Mouse (Mus musculus): Measurements from ENCODE around the gene Yipf3.

Yipf3 gene

DNA sequence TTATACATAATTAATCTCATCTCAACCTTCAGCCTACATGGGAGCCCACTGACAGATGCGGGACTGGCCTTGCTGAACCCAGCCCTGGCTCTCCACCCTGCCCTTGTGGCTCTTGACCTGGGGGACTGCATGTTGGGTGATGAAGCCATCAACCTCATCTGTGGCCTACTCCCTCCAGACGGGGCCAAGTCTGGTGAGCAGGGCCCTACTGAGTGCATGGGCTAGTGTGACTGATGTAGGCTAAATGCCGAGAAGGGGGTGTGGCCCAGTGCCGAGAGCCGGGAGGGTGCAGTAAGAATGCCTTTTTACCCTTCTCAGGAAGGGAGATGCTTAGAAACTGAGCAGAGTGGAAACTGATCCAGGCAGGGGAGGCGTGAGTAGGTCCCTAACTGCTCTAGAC lies 7.3 kb downstream of the Yipf3 start:
- DNase-seq (ENCODE audit: low read depth) = no peak

DNA sequence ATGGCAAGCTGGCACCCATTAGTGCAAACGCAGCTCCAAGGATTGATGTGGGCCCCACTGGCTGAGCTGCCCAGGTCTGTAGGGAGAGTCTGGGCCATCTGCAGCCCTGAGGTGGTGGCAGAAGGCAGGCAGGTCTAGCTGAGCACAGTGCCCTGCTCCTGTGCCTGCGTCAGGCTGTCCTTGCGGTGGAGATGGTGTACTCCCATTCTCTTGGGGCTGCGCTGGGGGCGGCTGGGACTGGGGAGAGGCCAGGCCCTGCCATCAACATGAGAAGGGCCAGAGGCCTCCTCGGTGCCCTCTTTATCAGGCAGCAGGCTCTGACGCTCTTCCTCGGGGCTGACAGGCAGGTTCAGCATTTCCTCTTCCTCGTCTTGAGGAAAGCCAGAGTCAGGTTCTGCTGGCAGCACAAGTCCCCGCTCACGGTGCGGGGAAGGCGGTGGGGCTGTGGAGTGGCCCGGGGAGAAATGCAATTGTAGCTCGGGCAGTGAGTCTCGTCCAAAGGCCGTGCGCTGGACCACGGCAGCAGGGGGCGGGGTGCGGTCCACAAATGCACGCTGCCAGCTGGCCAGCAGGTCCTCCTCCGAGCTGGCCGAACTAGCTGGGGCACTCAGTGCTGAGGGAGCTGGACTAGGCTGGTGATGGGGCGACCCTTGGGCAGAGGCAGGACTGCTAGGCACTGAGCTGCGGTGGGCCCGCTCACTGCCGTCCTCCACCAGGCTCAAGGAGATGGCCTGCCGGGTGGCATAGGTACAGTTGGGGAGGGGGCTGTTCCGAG lies 10.6 kb downstream of the Yipf3 start:
- no peak for DNase-seq (ENCODE audit: low read depth)

DNA sequence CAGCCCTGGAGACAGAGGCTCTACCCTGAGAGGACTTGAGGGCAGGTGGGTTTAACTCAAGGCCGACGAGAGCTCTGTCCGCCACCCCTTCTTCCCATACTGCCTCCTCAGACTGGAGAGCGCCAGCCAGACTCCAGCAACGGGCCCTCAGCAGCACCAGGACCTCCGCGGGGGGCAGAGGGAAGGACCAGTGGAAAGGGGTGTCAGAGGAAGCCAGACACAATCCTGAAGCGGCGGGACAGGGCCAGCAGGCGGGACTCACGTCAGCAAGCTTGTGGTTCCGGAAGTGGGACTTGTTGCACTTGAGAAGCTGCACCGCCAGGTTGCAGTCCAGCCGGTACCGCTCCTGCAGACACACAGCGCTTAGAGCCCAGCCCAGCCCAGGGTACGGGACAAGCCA lies 11.8 kb downstream of the Yipf3 start:
- no peak for DNase-seq (ENCODE audit: low read depth)

DNA sequence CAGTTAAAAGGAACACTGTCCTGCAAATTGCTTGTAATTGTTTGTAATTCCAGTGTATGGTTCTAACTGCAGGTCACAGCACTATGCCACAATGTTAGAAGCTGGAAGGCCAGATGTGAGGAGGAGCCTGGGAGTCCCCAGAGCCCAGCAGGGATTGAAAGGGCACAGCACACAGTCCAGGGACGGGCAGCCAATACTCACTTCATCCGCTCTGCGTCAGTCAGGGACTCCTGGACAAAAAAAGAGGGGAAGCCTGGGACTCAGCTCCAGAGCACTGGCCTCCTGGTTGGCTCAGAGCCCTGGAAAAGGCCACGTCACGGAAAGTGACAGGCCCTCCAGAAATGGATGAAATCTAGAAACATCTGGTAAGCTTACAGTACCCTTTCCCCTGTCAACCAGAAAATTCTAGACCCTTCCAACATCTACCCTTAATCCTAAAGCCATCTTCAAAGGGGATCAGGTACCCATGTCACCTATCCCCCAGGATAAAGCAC lies 14.4 kb downstream of the Yipf3 start:
- no peak for DNase-seq (ENCODE audit: low read depth)

DNA sequence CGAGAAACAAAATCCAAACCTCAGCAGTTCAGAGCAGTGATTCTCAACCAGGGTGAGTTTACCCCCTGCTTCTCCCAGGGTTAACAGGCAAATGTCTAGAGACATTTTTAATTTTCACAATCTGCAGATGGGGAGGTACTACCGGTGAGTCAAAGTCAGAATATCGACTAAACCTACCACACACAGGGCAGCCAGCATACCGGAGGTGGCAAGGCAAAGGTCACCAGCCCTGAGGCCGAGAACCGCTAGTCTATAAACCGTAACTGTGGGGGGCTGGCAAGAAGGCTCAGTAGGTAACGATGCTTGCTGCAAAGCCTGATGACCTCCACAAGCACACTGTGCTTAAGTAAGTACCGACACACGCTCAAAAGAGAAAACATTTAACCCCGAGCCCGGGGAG lies 17.6 kb downstream of the Yipf3 start:
- no peak for DNase-seq (ENCODE audit: low read depth)

DNA sequence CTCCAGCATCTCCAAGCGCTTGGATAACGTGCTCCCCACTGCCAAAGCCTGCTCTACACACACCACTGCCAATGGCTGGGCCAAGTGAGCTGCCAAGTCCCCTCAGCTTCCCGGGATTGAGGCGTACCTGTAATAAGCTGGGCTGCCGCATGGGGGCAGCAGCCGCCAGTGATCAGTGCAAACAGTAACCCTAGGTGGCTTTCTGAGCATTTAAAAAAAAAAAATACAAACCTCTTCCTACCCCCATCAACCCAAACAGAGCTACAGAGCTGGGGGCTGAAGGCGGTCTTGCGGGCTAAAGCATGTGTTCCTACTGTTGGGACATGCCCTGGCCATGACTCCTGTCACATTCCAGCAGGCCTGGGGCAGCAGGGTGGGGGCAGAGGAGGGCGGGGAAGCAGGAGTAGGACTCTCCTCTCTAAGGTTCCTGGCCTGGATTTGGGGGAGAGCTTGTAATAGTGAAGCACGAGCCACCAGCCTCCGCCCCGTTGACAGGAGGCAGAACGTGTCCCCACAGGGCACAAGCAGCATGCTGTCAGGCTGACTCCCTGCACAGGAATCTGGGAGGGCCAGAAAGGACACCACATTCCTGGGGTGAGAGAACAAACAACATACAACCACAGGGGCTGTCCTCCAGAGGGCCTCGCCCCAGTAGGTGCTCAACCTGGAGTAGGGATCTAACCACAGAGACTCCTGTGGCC lies 18.2 kb downstream of the Yipf3 start:
- DNase-seq (ENCODE audit: low read depth) = no peak

DNA sequence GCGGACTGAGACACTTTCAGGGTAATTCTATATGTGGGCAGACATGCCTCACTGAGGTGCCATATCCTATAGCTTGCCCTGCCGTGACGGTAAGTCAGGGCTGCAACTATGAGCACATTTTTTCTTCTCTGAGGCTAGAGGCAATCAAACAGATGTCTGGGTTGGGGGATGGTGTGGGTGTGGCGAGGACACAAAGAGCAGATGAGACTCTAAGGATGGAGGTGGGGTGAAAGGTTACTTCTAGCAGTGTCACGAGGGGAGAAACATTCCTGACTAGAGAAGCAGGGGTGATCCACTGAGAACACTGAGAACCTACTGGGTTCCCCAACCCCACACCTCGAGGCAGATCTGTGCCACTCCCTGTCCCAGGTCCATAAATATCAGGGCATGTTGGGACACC lies 19.1 kb downstream of the Yipf3 start:
- no peak for DNase-seq (ENCODE audit: low read depth)

DNA sequence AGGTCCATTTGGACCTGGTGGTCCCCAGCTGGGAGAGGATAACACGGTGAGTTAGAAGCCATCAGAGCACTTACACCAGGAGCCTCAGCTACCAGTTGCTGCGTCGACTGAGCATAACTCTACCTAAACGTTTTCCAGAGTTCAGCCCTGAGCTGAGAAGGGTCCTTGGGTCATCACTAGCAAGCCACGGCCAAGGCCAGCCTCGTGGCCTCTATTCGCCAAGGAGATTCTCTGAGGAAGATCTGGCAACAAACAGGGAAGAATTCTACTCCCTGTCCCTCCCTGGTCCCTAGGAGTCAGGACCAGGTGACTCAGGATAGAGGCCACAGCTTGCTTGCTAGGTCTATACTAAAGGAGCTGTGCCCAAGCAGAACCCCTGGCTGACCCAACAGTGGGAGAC lies 19.6 kb downstream of the Yipf3 start:
- DNase-seq (ENCODE audit: low read depth) = no peak

DNA sequence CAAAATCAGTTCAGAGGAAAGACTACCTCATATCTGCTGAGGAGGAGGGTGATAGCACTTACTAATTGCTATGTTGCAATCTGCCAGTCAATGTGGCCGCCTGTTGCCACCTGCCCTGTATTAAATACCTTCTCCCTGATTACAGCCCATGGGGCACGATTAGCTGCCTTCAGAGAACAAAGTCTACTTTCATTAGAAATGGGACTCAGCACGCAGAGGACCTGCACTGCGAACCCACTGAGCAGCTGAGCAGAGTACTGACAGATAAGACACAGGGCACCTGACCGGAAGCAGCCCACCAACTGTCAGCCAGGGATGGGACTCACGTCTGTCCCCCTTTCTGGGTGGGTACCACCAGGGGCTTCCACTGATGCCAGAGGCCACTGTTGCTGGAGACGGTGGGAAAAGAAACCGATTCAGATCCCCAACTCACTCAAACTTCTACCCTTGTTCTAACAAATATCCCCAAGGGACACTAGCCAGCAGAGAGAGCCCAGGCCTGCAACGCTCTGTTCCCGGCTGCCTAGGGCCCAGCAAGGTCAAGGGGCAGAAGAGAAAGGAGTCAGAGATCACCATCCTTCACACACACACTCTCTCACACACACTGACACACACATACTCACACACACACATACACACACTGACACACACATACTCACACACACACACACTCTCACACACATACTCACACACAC lies 20.3 kb downstream of the Yipf3 start:
- DNase-seq (ENCODE audit: low read depth) = no peak

DNA sequence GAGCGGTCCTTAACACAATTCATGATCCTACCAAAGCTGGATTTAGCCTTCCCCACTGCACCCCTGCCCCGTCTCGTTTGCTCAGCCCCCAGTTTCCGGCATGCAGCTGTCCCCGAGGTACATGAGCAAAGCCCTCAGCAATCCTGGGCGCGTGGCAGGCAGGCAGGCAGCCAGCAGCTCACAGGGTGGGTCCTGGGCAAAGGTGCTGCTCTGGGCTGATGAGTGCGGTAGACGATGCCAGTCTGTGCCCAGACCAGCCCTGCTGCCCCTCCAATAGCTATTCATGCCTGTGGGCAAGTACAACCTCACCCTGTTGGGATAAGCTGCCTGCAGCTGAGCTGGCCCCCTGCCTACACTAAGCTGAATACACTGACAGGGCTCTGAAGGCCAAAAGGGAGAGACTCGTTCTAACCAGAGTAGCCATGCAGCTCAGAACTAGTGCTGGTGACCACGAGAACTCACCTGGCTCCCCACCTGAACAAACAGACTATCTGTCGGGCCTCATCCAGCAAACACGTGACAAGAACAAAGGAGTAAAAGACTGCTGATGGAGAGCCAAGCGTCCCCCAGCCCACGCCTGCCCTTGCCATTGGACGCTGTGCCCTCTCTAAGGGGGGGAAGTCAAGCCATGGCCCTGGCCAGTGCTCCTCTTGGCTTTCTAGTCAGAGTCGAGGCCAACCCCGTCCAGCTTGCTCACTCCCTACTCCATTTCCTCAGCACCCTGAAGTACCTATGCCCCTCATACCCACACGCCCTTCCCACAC lies 22.1 kb downstream of the Yipf3 start:
- DNase-seq (ENCODE audit: low read depth) = no peak

DNA sequence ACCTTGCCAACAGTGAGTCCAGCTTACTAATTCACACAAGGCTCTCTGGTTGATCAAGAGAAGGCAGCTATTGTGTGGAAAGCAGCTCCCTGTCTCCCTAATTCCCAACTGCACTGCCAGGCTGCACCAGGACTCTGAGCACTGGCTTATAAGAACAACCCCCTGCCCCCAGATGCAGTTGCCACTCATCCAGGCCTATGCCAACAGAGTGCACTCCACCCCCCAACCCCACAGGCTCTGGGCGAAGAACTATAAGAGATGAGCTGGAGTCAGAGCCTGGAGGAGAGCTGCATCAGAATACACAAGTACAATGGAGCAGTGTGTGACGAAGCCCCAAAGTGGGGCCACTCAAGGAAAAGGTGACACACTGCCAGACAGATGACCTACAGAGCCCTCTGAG lies 24.2 kb downstream of the Yipf3 start:
- DNase-seq (ENCODE audit: low read depth) = no peak

DNA sequence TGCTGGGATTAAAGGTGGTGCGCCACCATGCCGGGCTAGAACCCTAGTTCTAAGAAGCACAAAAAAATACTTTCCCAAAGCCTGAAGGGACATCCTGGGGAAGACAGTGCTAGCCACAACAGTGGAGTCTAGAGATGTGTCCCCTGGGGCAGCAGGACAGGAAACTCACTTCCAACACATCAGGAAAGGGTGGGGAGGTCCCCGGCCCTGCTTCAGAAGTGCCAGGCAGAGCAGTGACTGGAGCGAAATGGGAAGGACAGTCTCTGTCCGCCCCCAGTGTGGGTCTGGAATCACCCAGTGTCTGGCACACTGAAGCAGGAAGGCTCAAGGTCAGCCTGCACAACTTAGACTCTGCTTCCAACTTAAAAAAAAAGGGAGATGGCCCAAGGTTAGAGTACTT lies 24.8 kb downstream of the Yipf3 start:
- no peak for DNase-seq (ENCODE audit: low read depth)

DNA sequence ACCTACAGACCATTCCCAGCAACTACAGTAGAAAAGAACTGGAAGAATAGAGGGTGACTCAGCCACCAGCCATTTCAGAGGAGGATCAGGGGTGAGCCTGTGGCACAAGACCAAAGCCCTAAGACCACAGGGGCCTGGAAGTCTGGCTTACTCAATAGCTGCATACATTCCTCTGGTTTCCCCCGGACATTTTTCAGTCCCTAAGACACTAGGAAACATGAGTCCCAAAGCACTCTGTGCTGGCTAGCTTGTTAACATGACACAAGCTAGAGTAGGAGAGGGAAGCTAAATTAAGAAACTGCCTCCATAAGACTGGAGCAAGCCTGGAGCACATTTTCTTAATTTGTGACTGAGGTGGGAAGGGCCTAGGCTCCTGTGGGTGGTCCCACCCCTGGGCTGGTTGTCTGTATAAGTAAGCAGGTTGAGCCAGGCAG lies 25.9 kb downstream of the Yipf3 start:
- DNase-seq (ENCODE audit: low read depth) = no peak

DNA sequence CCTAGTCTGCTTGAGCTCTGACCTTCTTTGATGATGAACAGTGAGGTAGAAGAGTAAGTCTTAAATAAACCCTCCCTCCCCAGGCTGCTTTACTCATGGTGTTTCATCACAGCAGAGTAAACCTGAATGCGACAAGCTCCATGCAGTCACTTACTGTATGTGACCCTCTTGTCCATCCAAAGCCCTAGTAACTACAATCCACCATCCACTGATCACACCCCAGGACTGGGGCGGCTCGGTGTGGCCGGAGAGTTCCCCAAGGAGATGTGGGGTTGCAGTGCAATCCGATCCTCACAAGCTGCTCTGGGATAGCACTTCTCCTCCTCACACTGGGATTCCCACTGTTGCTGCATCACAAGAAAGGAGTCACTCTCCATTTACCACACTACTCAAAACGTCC lies 26.6 kb downstream of the Yipf3 start:
- DNase-seq (ENCODE audit: low read depth) = no peak

DNA sequence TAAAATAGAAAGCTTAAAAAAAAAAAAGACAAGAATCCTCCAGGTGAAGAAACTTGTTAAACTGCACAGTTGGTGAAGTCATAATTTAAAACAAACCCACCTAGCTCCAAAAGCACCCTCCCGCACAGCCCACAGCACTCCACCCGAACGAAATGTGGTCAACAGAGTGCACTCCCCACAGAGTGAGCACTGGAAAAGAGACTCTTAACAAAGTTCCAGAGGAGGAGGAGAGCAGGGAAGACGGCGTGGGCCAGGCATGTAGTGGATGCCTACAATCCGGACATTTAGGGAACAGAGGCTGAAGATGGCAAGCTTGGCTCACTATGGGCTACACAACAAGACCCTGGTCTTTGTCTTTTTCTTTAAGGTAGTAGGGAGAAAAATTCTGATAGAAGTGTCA lies 27.2 kb downstream of the Yipf3 start:
- DNase-seq (ENCODE audit: low read depth) = no peak

DNA sequence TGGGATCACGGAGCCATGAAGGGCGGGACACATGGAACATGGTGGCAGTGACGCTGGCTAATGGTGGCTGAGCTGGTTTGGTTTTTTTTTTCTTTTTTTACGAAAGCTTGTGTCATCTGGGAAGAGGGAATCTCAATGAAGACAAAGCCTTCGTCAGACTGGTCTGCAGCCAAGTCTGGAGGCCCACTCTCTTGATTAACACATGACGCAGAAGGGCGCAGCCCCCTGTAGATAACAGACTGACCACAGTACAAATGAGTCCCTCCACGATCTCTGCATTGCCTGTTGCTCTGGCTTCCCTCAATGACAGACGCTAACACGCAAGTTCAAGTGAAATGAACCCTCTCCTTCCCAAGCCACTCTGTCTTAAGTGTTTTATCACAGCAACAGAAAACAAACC lies 27.6 kb downstream of the Yipf3 start:
- no peak for DNase-seq (ENCODE audit: low read depth)

DNA sequence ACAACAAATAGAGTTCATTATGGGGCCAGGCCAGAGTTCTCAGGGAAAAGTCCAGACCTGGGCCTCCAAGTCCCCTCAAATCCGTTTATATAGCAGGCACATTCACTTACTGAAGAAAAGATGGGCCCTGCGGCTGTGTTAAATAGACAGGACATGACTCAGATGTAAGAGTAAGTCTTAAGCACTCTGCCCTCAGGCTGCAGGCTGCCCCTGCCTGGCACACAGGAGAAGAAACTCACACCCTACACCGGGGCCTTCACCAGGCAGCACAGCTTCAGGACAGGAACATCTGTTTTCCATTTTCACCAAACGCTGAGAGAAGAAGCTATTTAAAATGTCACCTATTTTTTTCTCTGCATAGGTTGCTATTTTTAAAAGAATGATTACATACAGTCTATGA lies 29.7 kb downstream of the Yipf3 start:
- no peak for DNase-seq (ENCODE audit: low read depth)

DNA sequence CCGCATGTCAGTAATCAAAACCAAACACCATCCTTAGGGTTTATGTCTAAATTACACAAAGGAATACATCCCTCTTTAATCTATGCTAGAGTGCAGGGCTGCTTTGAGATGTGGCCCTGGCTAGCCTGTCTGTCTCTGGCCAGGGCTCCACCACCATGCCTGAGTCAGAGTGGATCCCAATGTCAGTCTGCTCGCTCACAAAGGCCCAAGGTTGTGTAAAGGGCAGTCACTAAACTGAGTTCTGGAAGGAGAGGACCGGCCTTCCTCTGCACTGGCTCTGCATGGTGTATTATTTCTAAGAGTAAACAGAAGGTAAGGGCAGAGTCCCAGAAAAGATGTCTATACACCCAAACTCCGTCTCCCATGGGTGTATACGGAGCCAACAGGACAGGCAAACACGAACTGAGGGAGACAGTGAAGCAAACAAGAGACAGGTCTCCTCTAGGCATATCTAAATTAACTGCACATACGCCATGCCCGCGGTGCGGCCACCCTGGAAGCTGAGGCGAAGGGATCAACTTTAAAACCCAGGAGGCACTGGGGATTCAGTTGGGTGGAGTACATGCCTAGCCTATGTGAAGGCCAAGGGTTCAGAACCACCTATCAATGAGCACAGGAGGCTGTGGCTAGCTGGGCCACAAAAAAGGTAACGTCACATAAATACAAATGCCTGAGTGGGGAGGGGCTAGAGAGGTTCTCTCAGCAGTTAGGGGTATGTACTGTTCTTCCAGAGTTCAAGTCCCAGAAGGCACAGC lies 30.3 kb downstream of the Yipf3 start:
- DNase-seq (ENCODE audit: low read depth) = no peak

DNA sequence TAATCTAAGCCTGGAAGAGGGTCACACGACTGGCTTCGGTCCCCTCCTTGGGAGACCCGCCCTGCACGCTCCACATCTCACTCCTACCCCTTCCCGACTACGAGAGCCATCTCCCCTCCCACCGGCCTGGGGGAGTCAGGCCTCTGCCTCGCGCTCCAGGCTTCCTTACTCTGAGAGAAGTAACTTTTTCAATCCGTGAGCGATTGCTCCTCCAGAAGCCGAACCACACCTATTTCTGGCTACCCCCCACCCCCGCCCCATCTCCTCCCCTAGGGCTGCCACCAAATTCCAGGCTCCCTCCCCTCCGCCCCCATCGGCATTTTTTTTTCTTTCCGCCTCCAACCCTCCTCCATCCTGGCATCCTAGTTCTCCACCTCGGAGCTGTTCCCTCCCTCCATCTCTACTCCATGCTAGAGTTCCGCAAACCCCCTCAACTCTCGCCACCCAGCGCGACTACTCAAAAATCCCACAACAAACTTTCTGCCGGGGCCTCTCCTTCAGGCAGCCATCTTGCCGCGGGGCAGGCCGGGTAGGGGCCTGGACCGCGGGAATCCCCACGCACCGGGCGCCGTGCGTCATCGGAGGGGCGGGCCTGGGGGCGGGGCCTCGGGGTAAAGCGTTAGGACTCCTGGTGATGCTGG lies 34.7 kb downstream of the Yipf3 start, which contains the start of gene Tjap1:
Gene Tjap1, minus strand, starts transcription at position 544 of the 641 bp plus-strand sequence.
- DNase-seq (ENCODE audit: low read depth) = peak; percentile 65

DNA sequence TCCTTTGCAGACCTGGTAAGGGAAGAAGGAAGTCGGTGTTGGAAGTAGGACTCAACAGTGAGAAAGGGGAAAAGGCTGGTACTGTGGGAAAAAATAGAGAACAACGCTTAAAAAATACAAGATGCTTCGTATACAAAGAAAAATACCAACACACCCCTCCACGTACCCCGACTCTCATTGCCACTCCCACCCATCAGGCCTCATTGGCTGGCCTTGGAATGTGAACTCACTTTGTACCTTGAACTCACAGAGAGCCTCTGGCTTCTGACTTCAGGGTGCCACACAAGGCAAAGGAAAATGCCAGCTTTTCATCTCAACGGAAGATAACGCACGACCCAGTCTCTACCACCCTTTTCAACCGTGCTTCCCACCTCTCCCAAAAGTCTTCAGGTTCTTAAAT lies 35.3 kb downstream of the Yipf3 start:
- no peak for DNase-seq (ENCODE audit: low read depth)

DNA sequence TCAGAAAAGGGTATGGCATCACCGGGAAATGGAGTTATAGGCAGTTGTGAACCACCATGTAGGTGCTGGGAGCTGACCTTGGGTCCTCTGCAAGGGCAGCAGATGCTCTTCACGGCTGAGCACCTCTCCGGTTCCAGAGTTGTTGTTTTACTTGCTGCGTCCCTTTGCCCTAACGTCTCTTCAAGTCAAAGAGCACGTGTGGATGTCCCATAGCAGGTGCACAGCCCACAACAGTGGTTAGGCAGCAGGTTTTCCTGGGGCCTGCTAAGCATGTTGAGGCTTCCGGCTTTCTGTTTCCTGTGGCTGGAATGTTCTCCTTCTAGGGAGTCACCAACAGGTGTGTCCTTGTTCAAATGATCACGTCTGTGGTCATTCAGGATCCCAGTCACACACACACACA lies 36.0 kb downstream of the Yipf3 start:
- DNase-seq (ENCODE audit: low read depth) = no peak

All from c-Kit-positive CD71-negative TER-119-negative erythroid progenitor cells, embryonic 14.5 days (primary cell).